Mouse (Mus musculus): ENCODE measurements at regions not wholly inside any gene's neighbourhood (a gene's known extent, or its start where the extent isn't known, plus 50 kb on each side); places are given as distances from the start of the nearest gene placed in this dataset.

DNA sequence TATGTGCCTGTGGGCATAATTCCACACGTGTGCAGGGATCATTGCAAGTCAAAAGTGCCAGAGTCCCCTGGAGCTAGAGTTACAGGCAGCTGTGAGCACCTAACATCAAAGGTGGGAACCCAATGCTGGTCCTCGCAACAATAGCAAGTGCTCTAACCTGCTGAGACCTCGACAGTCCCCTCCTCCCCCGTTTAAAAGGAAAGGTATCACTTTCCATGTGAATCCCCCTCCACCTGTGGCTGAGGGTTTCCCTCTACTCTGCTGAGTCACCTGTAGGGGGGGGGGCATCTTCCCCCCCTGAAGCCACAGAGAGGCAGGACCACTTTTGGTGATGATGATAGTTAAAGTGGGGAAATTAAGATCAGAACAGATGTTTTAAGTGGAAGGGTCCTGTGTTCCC, 133.4 kb upstream of the Foxn2 start:
- no peak for DNase-seq (ENCODE audit: low read depth, low spot score)

DNA sequence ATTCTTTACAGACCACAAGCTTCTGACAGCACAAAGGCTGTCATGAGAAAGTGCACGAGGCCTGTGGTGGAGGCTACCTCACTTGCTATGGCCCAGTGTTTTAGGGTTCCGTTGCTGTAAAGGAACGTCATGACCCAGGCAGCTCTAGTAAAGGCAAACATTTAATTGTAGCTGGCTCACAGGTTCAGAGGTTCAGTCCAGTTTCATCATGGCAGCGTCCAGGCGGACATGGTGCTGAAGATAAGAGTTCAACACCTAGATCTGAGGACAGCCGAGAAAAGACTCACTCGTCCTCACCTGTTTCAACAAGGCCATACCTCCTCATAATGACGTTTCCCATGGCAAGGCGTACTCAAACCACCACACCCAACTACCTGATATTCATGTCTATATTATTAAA, 132.7 kb upstream of the Foxn2 start:
- no peak for DNase-seq (ENCODE audit: low read depth, low spot score)

- DNase-seq (ENCODE audit: low read depth, low spot score) = no peak
These were observed 127.6 kb upstream of the Foxn2 start for GRCm38 (mm10) chr17:88312876-88313275.

DNA sequence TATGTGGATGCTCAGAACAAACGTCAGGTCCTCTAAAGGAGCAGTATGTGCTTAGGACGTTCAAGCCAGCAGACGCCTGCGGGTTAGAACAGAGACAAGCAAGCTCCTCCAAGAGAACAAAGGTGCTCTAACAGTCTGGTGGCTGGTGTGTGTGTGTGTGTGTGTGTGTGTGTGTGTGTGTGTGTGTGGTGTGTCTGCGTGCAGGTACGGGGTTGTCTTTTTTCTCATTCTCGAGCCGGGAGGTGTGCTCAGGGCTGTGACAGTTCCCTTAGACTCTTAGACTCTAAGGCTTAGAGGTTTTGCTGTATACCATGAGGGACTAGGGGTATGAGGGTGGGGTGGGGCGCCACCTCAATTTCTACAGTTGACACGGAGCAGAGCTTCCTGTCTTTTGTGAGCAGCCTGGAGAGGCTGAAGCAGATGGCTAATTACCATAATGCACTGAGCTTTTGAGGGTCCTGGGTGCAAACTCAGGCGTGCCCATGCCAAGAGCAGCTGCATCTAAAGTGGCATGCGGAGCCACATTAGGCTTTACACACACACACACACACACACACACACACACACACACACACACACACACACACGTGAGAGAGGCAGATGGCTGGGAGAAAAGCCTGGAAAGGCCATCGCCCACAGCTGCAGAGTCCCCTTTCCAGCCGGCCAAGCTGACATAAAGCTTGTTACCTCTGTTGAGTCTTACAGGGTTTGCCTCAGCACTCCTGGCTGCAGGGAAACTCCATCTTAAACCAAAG, 124.1 kb upstream of the Foxn2 start:
- DNase-seq (ENCODE audit: low read depth, low spot score) = no peak

DNA sequence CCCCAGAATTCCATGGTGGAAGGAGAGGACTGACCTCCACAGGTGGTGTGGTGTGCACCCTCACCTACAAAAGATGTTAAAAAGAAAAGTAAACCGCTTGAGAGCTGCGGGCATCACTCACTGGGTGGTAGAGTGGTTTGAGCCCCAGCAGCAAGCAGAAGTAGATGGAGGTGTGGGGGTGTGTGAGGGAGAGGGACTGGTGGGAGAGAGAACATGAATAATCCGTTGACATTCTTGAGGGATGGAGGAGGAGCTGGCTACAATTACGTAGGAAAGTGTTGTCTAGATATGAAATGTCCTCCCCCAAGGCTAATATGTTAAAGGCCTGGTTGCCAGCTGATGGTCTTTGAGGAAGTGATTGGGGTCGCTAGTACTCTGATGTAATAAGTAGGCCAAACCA, 123.2 kb upstream of the Foxn2 start:
- DNase-seq (ENCODE audit: low read depth, low spot score) = no peak

DNA sequence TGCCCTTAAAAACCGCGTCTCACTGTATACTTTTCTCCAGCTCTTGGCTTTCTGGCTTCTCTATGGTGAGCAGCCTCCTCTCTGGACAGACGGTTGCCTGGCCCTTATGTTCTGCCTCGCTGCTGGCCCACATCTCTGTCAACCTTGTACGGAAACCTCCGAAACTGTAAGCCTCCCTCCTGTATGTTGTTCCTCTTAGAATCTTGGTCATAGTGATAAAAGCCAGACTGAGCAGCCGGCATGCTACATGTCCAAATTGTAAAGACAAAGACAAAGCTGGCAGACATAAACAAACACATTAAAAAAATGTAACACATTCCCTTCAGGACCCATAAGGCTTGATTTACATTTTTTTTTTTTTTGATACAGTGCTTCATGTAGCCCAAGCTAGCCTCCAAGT, 122.7 kb upstream of the Foxn2 start:
- no peak for DNase-seq (ENCODE audit: low read depth, low spot score)

GRCm38 (mm10) chr17:88318207-88318791, 122.2 kb upstream of the Foxn2 start:
- no peak for DNase-seq (ENCODE audit: low read depth, low spot score)

- DNase-seq (ENCODE audit: low read depth, low spot score) = no peak
These were observed 121.6 kb upstream of the Foxn2 start for GRCm38 (mm10) chr17:88318936-88319335.

DNA sequence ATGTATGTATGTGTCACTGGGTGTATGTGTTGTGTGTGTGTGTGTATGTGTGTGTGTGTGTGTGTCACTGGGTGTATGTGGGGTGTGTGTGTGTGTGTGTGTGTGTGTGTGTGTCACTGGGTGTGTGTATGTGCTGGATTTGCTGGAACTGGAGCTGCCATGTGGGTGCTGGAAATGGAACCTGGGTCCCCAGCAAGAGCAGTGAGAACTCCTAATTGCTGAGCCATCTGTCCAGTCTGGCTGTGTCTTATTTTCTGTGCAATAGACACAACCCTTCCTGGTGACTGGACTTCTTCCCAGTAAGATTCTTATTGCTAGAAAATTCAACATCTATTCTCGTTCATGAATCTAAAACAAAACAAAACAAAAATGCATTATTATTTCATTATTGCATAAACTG, 119.8 kb upstream of the Foxn2 start:
- no peak for DNase-seq (ENCODE audit: low read depth, low spot score)

- no peak for DNase-seq (ENCODE audit: low read depth, low spot score)
These were observed 115.1 kb upstream of the Foxn2 start for GRCm38 (mm10) chr17:88325326-88325909.

DNA sequence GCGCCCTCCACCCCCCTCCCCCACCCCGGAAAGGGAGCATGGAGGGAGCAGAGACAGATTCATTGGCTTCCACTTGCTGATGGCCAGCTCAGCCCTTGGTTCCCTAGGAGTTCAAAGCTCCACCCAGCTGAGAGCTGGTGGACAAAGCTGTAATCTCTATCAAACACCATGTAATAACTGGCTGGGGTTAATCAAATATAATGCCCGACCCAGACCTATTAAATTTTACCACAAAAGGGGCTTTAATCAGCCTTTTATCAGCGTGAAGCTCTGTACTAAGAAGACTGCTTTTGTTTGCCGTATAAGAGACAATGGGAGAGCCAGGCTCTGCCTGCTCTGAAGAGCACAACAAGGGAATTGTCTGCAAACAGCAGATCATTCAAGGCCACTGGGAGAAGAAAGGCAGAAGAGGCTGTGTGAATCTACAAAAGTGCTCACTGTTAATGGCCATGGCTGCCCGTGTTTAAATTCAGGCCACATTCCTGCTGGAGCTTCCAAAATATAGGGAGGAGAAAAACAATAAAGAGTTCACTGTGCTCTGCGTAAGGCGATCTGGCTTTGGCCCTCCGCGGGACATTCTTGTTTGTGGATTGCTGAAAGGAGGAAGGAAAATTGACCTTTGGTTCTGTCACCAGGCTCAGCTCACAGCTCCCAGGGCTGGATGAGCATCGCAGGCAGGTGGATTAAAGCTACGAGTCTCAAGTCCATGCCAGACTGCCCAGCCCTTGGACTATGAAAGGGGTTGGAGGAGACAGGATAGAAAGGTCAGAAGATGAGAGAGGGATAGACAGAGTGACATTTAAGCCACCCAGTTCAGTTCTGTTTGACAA, 114.4 kb upstream of the Foxn2 start:
- DNase-seq (ENCODE audit: low read depth, low spot score) = no peak

GRCm38 (mm10) chr17:88326740-88327123, 113.8 kb upstream of the Foxn2 start:
- DNase-seq (ENCODE audit: low read depth, low spot score) = no peak

DNA sequence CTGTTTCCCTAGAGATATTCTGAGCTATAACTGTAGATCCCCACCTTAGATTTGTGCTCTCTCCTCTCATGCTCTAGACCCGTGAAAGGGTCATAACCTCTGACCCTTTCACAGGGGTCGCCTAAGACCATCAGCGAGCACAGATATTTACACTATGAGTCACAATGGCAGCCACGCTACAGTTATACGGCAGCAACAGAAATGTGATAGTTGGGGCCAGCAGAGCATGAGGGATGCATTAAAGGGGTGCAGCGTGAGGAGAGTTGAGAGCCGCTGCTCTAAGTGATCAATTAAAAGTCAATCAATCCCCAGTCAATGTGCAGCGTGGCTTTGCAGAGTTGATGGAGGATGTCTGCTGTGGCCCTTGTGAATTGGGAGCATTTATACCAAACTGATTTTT, 112.7 kb upstream of the Foxn2 start:
- DNase-seq (ENCODE audit: low read depth, low spot score) = no peak

DNA sequence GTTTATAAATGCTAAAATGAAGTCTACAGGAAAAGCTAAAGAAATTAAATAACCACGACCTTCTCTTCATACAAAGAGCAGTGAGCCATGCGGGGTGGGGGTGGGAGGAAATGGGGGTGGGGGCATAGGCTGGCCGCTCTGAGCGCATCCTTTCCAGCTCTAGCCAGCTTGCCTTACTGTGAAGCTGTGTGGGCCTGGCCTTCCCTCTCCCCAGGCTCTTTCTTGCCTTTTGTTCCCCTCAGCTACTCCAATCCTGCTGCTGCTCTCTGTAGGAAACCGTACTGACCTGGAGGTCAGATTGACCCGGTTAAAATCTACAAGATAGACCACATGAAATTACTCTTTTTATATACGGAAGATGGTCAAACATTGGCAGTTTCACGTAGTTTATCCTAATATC, 111.7 kb upstream of the Foxn2 start:
- no peak for DNase-seq (ENCODE audit: low read depth, low spot score)

DNA sequence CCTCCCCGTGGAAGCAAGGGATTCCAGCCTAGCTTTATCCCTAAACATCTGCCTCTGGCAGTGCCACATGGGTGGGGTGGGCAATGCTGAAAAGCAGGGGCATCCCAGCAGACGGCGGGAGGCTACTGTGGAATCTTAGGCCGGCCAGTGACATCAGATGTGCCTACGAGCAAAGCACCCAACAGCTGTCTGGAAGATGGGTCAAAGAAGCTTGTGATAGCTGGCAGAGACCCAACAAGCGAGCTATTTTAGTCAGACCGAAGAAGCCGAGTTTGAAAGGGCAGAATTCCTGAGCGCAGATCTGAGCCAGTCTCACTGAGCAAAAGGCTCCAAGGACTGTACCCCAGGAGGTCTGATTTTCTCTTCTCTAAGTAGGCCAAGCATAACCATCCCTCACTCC, 110.8 kb upstream of the Foxn2 start:
- peak; percentile 99 for DNase-seq (ENCODE audit: low read depth, low spot score)

DNA sequence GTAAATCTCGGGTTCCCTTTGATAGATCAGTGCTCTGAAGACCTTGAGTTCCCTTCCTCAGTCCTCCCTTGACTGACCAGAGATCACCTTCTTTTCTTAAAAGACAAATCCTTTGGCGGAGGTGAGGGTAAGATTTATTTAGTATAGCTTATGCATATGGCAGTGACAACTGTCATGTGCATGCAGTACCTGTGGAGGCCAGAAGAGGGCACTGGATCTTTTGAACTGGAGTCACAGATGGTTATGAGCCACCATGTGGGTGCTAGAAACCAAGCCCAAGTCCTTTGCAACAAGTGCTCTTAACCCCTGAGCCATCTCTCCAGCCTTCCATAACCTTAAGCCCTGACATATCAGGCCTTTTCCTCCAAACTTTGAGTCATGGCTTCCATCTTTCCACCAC, 110.4 kb upstream of the Foxn2 start:
- no peak for DNase-seq (ENCODE audit: low read depth, low spot score)

DNA sequence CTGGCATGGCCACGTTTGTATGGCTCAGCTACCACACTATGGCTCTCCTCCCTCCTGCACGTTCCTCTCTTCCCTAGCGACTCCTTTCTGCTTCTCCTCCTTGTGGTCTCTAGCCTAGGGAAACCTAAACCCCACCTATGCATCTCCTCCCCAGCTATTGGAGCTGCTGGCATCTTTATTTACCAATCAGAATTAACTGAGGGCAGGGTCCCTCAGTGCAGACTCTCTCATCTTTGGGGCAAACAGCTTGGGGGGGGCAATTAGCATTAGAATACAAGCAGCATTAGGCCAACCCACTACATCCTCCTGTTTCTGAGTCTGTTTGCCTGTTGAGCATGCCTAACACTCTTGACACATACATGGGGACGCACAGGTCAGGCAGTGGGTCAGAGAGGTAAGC, 106.7 kb upstream of the Foxn2 start:
- DNase-seq (ENCODE audit: low read depth, low spot score) = no peak

DNA sequence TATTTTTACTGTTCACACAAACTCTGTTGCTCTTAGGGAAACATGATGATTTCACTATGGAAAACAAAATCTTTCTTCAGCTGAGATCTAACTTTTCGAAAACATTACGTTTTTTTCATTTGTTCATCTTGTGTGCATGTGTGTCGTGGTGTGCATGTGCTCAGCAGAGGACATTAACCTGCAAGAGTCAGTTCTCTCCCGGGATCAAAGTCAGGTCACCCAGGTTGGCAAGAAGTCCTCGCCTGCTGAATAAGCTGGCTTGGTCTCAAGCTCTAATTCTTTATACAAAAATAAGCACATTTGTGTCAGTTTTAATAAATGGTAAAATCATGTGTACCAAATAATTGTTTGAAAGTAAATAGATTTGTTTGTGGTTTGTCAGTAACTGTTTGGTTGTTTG, 105.2 kb upstream of the Foxn2 start:
- peak; percentile 49 for DNase-seq (ENCODE audit: low read depth, low spot score)

DNA sequence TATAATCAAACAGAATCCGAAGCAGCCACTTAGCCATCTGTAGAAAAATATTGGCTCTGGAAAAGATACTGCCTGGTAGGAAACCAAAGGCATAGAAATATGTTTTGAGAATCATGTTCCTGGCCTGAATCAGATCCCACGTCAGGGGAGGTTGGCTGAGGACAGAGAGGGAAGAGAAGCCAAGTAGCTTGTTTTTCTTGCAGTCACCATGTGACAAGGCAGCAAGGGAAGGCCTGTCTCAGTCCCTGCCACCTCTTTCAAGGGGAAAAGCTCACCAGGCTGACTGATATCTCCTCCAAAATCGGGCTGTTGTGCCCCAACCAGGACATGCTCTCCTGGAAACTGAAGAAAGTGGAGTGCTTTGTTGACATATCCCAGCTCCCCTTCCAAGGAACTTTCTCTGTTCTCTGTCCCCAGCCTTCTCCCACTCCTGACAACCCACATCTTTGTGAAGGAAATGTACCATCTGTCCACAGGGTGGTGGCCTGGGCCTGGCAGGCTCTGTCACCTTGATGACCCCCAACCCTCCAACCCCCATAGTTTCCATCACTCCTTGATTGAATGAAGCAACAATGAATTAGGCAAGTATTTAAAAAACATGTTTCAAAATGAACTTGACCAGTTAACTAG, 104.3 kb upstream of the Foxn2 start:
- peak; percentile 95 for DNase-seq (ENCODE audit: low read depth, low spot score)

GRCm38 (mm10) chr17:88337649-88338404, 102.7 kb upstream of the Foxn2 start:
- DNase-seq (ENCODE audit: low read depth, low spot score) = no peak

- DNase-seq (ENCODE audit: low read depth, low spot score) = no peak
These were observed 99.4 kb upstream of the Foxn2 start for GRCm38 (mm10) chr17:88341141-88341540.

Data from skeletal muscle tissue, adult 2 months (tissue).